Mouse (Mus musculus) telencephalon, adult 2 months (tissue): ENCODE data around the gene Psmc4.

Experiments used
- DNase-seq: peaks from one replicate; pipeline ENCODE4 v3.0.0-alpha.2; 2011; ENCODE audit warnings: low read depth, low spot score

Psmc4 gene

GRCm38 (mm10) chr7:28049476-28050409 is at the start of gene Psmc4:
TSS of gene Psmc4 (minus strand) at chr7:28050101.
- peak; percentile 99 for DNase-seq

GRCm38 (mm10) chr7:28099101-28099500 is 49.2 kb upstream of the Psmc4 start:
- no peak for DNase-seq

- DNase-seq = no peak
Observed at GRCm38 (mm10) chr7:28093541-28093940, 43.6 kb upstream of the Psmc4 start.

GRCm38 (mm10) chr7:28086236-28086635 is 36.3 kb upstream of the Psmc4 start:
- no peak for DNase-seq

GRCm38 (mm10) chr7:28084215-28084614 is 34.3 kb upstream of the Psmc4 start:
- peak; percentile 55 for DNase-seq

- no peak for DNase-seq
Observed at GRCm38 (mm10) chr7:28070531-28071298, 20.8 kb upstream of the Psmc4 start, which contains the start of gene Fcgbp. TSS of gene Fcgbp (plus strand) at chr7:28071236.

- DNase-seq = no peak
Observed at GRCm38 (mm10) chr7:28069546-28070172, 19.8 kb upstream of the Psmc4 start.

GRCm38 (mm10) chr7:28068661-28069060 is 18.8 kb upstream of the Psmc4 start:
- DNase-seq = no peak

GRCm38 (mm10) chr7:28059972-28060371 is 10.1 kb upstream of the Psmc4 start:
- no peak for DNase-seq

- no peak for DNase-seq
Observed at GRCm38 (mm10) chr7:28053046-28053930, 3.4 kb upstream of the Psmc4 start.

GRCm38 (mm10) chr7:28050584-28050983 is 683 bp upstream of the Psmc4 start:
- no peak for DNase-seq

- DNase-seq = no peak
Observed at GRCm38 (mm10) chr7:28044524-28044923, 5.4 kb downstream of the Psmc4 start.

- DNase-seq = no peak
Observed at GRCm38 (mm10) chr7:28014445-28014810, 35.5 kb downstream of the Psmc4 start.

GRCm38 (mm10) chr7:28013549-28014444 is 36.1 kb downstream of the Psmc4 start, which contains the start of gene Zfp850:
TSS of gene Zfp850 (minus strand) at chr7:28014115.
- peak; percentile 71 for DNase-seq

- peak; percentile 22 for DNase-seq
Observed at GRCm38 (mm10) chr7:28010271-28010670, 39.6 kb downstream of the Psmc4 start.
